Mouse (Mus musculus): ENCODE measurements around the gene Inava.

DNA sequence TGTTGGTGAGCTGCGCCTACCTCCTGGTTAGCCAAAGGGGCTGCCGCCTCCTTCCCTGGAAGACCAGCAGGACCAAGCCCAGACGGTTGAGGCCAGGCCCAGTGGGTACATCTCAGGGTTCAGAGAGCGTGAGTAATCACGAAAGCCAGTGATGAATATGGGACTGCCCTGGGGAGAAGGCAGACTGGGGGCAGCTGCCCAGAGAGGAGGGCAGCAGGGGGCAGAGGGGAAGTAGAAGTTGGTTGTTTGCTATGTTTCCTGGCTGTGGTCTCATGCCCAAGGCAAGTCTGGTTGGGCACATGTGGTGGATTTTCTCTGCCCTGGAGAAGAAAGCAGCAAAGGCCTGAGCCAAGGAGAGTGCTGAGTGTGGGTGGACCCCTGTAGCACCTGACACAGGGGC, 29.3 kb upstream of the Inava start:
- TF ChIP-seq CTCF (IDR thresholded peaks at IDR 0.05; ENCODE audit: borderline replicate concordance, extremely low read depth, insufficient read depth, insufficient read length) (no peak), POLR2A (IDR thresholded peaks at IDR 0.05; ENCODE audit: borderline replicate concordance, extremely low read depth, insufficient read depth, insufficient read length, poor library complexity, severe bottlenecking) (no peak)
